Mouse (Mus musculus) cerebellum, adult (tissue): ENCODE measurements around the gene Vmn1r209.
"Not testable (repeated sequence)": the region's sequence is repeated elsewhere in the genome, so short reads cannot be mapped to it uniquely, and the experiment has no call there.

Experiments used
- ATAC-seq: cut with Nextera tagmentation; 2 replicates; pipeline ENCODE4 v1.9.2; 2017; ENCODE audit warnings: mild to moderate bottlenecking, moderate library complexity, mixed read lengths; ENCODE audit not compliant: insufficient number of reproducible peaks, low FRiP score, low TSS enrichment

The Vmn1r209 gene

DNA sequence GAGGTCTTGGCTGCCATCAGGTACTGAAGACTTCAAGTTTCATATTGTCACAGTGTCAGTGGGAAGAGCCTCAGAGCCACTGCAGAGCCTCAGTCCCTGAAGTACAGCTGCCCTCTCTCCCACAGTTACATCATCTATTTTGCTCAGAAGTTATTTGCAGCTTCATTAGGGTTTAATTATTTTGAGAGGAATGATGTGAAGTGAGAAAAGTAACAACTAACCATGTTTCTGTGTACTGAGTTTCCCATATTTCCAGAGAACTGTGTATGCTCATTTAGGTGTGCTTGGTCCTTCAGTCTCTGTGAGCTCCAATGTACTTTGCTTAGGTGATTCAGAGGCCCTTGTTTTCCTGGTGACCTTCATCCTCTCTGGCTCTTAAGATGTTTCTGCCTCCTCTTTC is at the start of gene Vmn1r209:
TSS of gene Vmn1r209 (minus strand) at position 101 of the 400 bp plus-strand sequence.
- not testable (repeated sequence) for ATAC-seq

DNA sequence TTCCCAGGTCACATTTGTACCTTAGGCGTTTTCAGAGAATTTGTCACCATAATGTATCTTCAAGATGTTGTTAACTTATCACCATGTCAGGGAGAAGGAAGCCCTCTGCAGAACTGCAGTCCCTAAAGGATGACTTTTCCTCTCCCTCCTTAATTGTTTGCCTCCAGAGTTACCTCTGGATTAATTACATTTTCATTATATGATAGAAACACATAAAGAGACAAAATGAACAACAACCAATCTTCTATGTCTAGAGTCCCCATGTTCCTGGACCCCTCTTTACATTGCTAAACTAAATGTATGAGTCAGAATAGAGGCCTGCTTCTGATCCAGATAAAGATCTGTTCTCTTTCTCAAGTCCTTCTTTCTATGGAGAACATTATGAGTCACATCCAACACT is 48.0 kb upstream of the Vmn1r209 start, which contains the start of gene Vmn1r211:
TSS of gene Vmn1r211 (minus strand) at position 101 of the 400 bp plus-strand sequence.
- ATAC-seq, result no peak

GRCm38 (mm10) chr13:22854760-22855159 is 45.3 kb upstream of the Vmn1r209 start:
- no peak for ATAC-seq

DNA sequence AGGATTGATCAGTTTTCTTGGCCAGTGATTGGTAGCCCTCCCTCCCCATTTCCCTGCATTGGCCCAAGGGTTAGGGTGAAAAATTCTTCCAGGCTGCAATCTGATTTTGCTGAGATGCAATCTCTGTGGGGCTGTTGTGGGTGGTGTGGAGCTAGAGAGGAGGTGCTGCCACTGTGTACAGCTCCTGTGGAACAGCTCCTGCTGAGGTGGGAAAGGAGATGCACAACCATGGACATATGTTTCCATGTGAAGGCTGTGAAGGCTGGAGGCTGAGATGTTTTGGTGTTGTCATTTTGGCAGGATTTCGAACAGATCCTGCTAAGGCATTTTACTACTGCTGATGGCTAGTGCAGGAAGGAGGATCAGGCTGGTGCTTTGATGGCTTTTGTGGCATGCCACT is 37.3 kb upstream of the Vmn1r209 start:
- no peak for ATAC-seq

DNA sequence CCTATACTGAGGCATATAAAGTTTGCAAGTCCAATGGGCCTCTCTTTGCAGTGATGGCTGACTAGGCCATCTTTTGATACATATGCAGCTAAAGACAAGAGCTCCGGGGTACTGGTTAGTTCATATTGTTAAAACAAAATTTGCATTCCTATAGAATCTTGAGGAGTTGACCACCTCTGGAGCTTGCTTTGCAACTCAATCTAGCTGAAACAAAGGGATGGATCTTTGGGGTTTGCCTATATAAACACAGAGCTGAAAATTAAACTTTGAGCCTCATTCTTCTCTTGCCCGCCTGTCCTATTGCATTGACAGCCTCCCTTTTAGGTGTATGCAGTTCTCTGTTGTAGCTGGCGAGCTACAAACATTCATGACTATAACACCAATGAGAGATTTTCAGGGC is 34.8 kb upstream of the Vmn1r209 start:
- ATAC-seq, result not testable (repeated sequence)

GRCm38 (mm10) chr13:22831248-22831647 is 21.8 kb upstream of the Vmn1r209 start, which contains the start of gene Vmn1r210:
Vmn1r210 (minus strand) TSS chr13:22831348.
- no peak for ATAC-seq

DNA sequence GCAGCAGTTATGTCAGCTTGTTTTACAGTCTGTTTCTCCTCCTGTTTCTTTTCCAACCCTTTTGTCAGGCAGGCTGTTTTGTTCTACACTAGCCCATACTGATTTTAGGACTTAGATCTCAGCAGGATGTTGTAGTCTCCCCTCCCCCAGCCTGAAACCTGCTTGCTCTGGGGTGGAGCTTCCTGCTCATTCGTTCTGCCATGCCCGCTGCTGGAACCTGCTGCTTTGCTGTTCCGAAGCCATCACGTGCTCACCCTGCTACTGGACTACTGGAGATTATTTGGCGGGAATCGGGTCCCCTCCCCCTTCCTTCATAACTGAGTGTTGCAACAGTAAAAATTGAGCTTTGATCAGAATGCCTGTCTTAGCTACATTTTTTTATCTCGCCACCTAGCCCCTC is 19.9 kb upstream of the Vmn1r209 start:
- not testable (repeated sequence) for ATAC-seq

- not testable (repeated sequence) for ATAC-seq
Measured at GRCm38 (mm10) chr13:22821601-22822000, 12.1 kb upstream of the Vmn1r209 start.

DNA sequence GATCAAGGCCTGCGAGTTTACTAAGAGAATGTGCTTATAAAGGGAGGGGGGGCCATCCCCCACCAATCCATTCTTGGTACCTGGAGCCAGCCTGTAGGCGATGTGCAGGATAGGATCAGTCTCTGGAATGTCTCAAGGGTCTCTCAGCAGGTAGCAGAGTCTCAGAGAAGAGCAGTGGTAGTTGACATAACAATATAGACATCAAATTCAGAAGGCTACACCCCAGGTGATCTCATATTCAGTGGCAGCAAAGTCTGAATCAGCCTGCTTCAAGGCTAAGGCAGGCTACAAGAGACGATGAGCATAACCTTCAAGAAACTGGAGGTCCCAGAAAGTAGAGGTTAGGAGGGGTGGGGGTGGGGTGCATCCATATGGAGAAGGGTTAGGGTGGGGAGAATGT is 21.4 kb downstream of the Vmn1r209 start:
- ATAC-seq, result not testable (repeated sequence)

DNA sequence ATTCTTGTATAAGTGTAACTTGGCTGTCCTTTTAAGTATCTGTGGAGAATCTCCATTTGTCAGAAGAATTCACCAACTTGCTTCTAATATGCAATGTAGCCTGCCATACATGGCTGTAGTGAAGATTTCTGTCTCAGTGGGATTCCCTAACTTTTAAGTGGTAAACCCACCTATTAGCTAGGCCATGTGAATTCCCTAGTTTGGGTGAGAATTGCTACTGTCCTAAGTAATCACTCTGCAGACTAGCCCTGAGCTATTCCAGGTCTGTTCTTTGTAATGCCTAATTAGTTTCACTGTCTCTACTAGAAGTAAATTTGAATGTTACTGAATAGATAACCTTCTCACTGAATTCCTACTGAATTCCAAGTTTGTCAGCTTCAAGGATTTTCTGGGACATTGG is 25.3 kb downstream of the Vmn1r209 start:
- ATAC-seq, result not testable (repeated sequence)

DNA sequence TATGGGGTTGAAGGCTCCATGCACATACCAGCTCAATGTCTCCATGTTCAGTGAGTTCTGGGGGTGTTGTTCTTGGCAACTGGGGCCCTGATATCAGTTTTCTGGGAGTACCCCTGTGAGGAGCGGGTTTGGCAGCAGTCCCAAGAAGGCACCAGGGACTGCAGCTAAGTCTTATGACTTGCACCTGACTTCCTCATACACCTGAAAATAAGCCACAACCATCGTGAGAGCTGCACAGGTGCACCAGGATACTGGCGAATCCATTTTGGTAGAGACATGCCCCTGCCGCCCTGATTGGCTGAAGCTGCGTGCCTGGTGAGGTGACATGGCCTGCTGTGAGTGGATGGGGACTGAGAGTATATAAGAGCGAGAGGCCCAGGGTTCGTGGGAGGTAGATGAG is 32.2 kb downstream of the Vmn1r209 start, which contains the start of gene Vmn1r208:
TSS of gene Vmn1r208 (minus strand) at position 101 of the 400 bp plus-strand sequence.
- ATAC-seq, result not testable (repeated sequence)

DNA sequence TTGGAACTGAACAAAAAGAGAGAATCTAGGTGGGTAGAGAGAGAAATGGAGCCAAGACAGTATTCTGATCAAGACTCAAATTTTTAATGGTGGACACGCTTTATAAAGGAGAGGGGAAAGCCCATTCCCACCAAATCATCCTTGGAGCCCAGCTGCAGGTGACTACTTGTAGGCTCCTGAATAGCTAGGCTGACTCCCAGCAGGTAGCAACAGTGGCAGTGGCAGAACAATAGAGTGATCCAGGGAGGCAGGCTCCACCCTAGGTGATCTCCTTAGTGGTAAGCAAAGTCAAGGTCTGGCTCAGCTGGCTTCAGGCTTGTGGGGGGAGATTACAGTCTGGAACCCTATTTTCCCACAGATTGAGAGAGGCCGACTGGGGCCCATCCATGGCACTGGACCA is 37.9 kb downstream of the Vmn1r209 start:
- not testable (repeated sequence) for ATAC-seq
